Mouse (Mus musculus): ENCODE measurements around the gene Gsg1l. TPM values are rescaled to one million over a fixed set of nuclear protein-coding genes. Genes with fewer than 3 reads are reported as not detected.

The Gsg1l gene
- total RNA-seq, 2 experiments from 2014 or later = 18.6 to 19.5 TPM

- DNase-seq (ENCODE audit: low spot score in 2 of 2) = no peak
Measured at GRCm38 (mm10) chr7:125985565-125985964, 96.6 kb downstream of the Gsg1l start.

DNA sequence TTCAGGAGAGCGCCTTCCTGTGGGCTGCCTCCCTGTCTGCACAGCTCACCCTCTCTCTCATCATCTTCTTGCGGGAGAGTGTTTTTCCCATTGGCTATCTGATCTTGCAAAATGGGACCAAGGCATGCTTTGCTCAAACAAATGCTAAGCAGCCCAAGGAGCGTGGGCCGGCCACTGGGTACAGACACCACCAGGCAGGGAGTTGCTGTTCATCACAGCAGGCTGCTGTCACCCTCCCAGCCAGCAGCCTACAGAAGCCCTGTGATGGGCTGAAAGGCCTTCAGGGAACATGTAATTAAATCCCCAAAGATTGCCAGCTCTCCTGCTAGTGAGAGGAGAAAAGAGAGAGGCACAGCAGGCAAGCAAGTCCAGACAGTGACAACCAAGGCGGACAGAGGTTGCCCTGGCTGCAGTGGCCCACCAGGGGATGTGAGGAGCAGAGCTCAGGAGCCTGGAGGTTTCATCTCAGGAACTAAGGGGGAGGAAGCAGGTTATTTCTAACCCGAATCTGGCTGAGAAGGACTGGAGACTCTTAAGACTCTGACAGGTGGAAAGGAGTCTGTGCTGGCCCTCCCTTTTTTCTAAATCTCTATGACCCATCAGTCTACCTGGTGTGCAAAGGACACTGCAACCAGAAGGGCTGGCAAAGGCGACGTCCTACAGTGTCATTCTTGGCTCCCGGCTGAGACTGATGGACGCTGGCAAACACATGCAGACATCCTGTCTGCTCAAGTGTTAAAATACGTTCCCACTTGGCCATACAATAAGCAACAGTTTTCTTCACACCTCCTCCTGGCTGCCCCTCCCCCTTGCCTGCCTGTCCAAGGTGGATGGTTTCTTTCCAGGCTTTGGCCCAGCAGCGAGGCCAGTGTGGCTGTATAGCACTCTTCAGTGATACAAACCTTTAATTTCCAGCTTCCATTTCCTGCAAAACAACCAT lies 98.0 kb downstream of the Gsg1l start:
- peak in 1 of 2 experiments; percentile 37 for DNase-seq (ENCODE audit: low spot score in 2 of 2)

DNA sequence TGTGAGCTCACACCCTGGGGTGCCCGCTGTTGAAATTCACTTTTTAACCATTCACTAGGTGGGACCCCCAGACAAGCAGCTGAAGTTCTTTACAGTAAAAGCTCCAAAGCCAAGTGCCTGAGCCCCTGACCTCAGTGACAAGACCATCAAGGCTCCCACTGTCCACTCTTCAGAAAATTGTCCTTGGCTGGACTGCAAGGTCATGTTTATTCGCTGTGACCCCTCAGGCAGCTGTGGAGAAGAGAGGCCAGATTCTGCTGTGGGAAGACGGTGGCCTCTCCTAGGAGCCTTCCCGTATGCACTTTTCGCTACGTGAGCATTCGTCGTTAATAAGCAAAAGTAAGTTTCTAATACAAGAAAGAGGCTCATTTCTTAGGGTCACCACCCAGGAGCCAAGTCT lies 102.6 kb downstream of the Gsg1l start:
- DNase-seq (ENCODE audit: low spot score in 2 of 2) = no peak

- DNase-seq (ENCODE audit: low spot score in 2 of 2) = no peak
Measured at GRCm38 (mm10) chr7:125976695-125977094, 105.5 kb downstream of the Gsg1l start.

GRCm38 (mm10) chr7:125975414-125975813 lies 106.8 kb downstream of the Gsg1l start:
- DNase-seq (ENCODE audit: low spot score in 2 of 2) = no peak

DNA sequence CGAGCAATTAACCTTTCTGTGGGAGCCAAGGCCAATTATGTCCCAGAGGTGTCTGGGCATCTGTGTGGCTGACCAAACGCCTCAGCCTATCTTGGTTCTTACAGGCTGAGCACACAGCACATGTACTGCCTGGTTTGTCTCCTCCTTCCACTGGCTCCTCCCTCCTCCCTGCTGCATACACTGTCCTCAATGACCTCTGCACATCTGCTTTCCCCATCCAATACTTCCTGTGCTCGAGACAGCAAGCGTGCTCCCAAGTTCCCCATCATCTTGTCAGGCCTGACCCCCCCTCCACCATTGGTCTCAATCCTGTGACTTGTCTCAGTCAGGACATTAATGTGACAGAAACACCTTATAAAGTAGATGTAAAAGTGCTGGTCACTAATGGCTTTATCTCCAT lies 108.3 kb downstream of the Gsg1l start:
- no peak for DNase-seq (ENCODE audit: low spot score in 2 of 2)

DNA sequence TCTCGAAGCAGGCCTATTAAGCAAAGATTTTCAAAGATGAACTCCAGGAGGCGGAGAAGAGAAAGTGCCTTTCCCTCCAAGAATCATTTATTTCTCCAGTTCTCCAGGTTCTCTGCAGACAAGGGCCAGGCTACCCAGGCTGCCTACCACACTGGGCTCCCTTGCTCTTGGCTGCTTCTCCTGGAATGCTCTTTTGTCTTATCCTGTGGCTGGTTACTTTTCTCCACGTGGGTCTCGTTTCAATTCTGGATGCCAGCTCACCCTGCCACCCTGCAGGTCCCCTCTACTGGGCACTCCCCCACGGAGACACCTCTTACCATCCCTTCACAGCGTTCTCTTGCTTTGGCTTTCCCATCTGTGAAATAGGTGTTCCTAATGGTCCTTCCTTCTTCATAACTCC lies 109.4 kb downstream of the Gsg1l start:
- no peak for DNase-seq (ENCODE audit: low spot score in 2 of 2)

DNA sequence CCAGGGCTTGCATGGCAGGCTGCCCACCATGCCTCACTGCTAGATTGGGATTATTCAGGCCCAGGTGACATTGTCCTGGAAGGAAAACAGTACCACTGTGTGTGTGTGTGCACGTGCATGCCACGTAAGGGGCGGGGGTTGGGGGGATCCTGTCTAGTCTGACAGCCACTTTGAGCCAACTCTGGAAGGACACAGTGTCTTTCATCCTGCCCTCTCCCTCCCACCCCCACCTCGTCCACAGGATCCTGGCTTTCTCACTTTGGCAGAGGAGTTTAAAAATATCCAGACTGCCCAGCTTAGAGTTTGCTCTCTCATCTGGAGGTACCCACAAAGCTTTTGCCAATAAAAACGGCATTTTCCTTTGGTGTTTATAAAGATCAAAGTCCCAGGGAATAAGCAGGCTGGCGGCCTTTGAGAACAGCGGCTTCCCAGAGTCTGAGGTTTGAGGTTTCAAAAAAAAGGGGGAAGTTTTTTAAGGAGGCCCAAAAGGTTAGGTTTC lies 110.0 kb downstream of the Gsg1l start:
- DNase-seq (ENCODE audit: low spot score in 2 of 2) = no peak

DNA sequence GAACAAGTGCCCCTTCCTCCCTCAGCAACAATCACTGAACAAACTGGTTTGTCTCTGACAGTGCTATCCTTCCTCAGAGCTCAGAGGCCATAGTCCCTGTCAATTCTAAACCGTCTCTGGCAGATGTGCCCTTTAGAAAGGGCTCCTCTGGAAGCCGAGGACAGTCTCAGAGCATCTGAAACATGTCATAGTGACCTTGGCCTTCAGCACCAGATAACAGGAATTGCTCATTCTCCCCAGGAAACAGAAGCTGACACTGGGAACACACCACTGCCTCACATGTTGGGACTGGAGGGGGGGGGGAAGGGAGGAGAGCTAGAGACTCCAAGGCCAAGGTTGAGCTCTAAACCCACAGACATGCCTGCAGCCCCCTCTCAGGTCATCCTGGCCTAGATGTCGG lies 113.1 kb downstream of the Gsg1l start:
- no peak for DNase-seq (ENCODE audit: low spot score in 2 of 2)

- peak in 1 of 2 experiments; percentile 22 for DNase-seq (ENCODE audit: low spot score in 2 of 2)
Measured at GRCm38 (mm10) chr7:125966402-125967261, 115.6 kb downstream of the Gsg1l start.

GRCm38 (mm10) chr7:125964087-125964607 lies 118.1 kb downstream of the Gsg1l start:
- DNase-seq (ENCODE audit: low spot score in 2 of 2) = no peak

GRCm38 (mm10) chr7:125959294-125960048 lies 122.7 kb downstream of the Gsg1l start:
- no peak for DNase-seq (ENCODE audit: low spot score in 2 of 2)

GRCm38 (mm10) chr7:125958856-125959255 lies 123.4 kb downstream of the Gsg1l start:
- DNase-seq (ENCODE audit: low spot score in 2 of 2) = no peak

DNA sequence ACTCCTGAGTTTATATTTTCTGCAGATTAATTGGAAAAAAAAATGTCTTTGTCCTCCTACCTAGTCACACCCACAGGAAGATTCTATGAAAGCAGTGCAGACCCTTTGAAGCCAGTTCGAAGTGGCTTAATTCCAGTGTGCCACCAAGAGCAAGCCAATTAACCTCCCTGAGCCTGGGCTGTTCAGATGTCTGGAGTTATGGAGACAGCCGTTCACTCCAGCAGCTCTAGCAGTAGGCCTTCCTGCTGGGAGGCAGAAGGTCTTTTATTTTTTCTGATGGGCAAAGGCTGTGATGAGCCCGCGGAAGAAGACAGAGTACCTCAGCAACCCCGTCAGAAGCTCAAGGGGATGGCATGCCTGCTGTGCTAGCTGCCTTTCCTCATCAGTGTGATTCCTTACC lies 127.2 kb downstream of the Gsg1l start:
- no peak for DNase-seq (ENCODE audit: low spot score in 2 of 2)

DNA sequence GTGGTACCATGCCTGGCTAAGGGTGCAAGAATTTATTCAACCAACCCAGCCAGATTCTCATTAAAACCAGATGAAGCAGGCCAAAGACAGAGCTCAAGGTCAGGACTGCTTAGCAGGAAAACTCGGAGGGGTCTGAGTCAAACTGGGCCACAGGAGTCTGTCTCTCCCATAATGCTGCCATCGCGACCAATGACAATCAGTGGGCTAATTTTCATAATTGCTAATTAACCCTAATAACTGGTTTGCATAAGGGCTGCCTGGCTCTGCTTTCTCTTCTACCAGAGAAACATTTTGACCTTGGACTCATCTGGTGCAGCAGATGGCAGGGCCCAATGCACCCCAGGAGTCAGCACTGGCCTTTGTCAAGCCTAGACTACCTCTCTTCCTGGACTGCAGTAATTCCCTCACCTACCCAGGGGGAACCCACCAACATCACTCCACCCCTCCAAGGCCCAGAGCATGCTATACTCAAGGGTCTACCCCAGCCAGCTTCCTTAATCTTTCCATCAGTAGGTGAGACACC lies 127.8 kb downstream of the Gsg1l start:
- no peak for DNase-seq (ENCODE audit: low spot score in 2 of 2)

- no peak for DNase-seq (ENCODE audit: low spot score in 2 of 2)
Measured at GRCm38 (mm10) chr7:125953844-125954243, 128.4 kb downstream of the Gsg1l start.

GRCm38 (mm10) chr7:125951911-125952310 lies 130.3 kb downstream of the Gsg1l start:
- DNase-seq (ENCODE audit: low spot score in 2 of 2) = no peak

GRCm38 (mm10) chr7:125948973-125949372 lies 133.2 kb downstream of the Gsg1l start:
- no peak for DNase-seq (ENCODE audit: low spot score in 2 of 2)

DNA sequence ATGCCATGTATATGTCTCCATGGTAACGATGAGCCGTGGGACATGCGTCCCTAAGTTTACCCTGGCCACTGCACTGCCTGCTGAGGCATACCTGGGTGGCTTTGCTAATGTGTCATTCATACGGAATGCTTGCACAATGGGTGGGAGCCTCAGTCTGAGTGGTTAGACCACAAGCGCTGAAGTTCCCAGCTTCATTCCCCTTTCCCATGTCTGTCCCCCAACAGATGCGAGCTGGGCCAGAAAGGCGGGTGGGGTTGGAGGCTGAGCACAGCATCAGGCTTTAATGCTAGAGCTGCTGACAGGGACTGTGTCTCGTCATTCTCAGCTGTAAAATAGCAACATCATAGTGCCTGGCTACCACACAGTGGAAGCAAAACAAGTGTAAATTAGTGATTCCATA lies 136.3 kb downstream of the Gsg1l start:
- DNase-seq (ENCODE audit: low spot score in 2 of 2) = no peak

DNA sequence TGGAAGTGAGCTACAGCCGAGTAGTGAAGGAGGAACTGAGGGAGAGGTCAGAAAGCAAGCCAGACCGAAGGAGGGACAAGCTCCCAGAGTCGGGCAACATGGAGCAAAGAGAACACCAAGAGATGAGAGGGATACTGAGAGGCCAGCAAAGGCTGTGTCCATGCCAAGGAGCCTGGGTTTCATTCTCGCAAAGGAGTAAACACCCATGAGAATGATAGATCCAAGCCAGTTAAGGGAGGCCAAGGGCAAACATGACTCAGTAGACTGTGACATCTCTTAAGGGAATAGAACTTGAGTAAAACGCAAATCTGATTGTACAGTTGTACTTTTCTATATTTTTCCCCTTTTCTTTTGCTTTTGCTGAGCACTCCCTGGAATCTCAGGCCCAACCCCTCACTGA lies 137.6 kb downstream of the Gsg1l start:
- DNase-seq (ENCODE audit: low spot score in 2 of 2) = no peak

DNA sequence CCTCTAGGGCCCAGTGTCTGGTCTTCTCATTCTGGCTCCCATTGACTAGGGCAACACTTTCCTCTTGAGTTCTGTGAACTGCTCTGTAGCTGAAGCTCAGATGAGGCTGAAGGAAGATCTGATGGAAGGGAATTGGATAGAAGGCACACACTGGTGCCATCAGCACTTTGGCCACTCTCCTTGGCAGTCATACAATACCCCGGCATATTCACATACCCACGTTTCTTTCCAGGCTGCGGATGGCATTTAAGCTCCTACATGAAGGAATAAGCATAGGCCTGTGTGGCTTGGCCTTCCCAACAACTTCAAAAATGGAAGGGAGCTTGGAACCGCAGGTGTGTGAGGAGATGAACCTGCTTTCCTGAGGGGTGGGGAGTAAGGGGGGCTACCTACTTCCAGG lies 138.7 kb downstream of the Gsg1l start:
- no peak for DNase-seq (ENCODE audit: low spot score in 2 of 2)
